Mouse (Mus musculus): ENCODE results near the gene BC048679. TPM values are rescaled to one million over a fixed set of nuclear protein-coding genes. Genes with fewer than 3 reads are reported as not detected.

The BC048679 gene
- not detected in 2 replicates for polyA plus RNA-seq (2012)

DNA sequence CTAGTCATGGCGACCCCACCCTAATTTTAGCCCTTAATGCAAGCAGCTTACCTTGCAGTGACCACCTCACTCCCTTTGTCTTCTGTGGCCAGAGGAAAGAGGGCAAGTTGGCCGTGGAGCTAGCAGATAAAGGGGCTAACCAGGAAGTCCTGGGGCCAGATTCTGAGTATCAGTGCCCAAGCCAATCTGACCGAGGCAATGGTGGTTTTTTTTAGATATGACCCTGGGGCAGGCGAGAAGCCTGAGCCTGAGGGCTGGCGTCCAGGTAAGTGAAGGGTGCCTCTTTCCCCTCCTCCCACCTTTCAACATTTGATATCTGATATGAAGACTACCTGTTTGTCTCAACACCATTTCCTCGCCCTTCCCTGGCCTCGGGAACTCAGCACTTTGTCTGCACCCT, at the start of gene BC048679:
Gene BC048679, minus strand, starts transcription at position 101 of the 400 bp plus-strand sequence.

DNA sequence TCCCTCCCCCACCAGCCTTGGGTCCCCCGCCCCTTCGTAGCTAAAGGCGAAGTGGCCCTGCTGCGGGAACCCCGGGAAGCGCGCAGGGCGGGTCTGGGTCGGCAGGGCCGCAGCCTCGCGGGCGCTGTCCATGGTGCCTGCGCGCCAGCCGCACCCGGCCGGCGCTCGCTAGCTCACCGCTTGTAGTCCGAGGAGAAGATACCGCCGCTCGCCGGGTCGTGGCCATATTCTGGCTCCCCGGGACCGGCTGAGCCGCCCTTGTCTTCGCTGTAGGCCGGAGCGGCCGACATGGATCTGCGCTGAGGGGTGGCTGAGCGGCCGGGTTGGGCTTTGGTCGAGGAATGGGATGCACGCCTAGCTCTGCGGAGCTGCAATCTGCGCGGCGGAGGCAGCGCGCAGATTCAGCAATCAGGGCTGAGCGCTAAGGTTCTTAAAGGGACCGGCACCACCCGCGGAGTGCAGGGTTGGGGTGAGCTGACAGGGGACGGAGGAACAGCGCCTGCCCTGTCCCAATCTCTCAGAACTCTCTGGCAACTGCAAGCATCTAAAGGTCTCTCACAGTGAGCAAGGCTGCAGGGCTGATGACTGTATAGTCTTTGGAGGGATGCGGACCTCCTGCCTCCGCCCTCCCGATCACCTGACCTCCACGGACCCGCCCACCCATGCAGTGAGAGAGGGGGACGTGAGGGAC, 4.6 kb downstream of the BC048679 start, which contains the start of gene Ap3b2:
Gene Ap3b2, minus strand, starts transcription at position 595 of the 691 bp plus-strand sequence.

DNA sequence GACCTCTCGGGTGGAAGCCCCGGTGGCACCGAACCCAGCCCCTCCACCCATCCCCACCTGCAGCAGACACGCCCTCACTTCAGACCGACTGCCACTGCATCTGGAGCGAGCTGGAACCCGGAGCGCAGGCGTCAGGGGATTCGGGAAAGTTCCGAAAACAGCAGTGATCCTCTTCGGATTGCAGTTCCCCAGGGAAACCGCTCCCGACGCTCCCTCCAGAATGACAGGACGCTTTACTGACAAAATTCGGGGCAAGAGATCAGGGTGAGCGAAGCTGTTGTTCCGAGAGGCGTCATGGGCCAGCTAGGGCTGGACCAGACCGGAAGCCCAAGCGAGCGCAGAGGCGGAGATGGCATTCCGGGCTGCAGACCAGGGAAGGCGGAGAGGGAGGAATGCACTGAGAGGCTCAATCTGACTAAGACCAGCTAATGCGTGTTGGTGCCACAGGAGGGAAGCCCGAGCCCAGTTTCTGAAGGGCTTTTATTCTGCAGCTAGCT, 42.9 kb downstream of the BC048679 start, which contains the start of gene Cpeb1:
Gene Cpeb1, minus strand, starts transcription at position 311 of the 497 bp plus-strand sequence.

Other genes with a start within 250 kb of the BC048679 start
- gene Rps17, start 153.0 kb downstream of the BC048679 start, polyA plus RNA-seq (2012) = 270 and 323 TPM in 2 replicates
- gene Cpeb1, start 42.8 kb downstream of the BC048679 start, polyA plus RNA-seq (2012) = not detected in 2 replicates
- gene Ap3b2, start 4.4 kb downstream of the BC048679 start, polyA plus RNA-seq (2012) = not detected in 2 replicates
- 0.05 TPM in 1 of 2 replicates, not detected in the other for gene Fsd2, start 68.7 kb upstream of the BC048679 start, polyA plus RNA-seq (2012)
- 22.5 and 30.6 TPM in 2 replicates for gene Whamm, start 73.0 kb upstream of the BC048679 start, polyA plus RNA-seq (2012)
- gene Homer2, start 209.2 kb upstream of the BC048679 start, polyA plus RNA-seq (2012) = 1.5 and 2.8 TPM in 2 replicates